Mouse (Mus musculus) right cerebral cortex, postnatal 36 days (tissue): Measurements from ENCODE around the gene Pear1.
A peak's percentile ranks its signal among the peaks of the same experiment; 100 is the strongest.
"Not testable (repeated sequence)": the region's sequence is repeated elsewhere in the genome, so short reads cannot be mapped to it uniquely, and the experiment has no call there.

Source experiments
- DNase-seq, 2 experiments: peaks; one replicate each; pipeline ENCODE4 v3.0.0; 2022; ENCODE audit warnings: low spot score in 2 of 2, mixed read lengths in 1 of 2

The Pear1 gene

GRCm38 (mm10) chr3:87824206-87824605, at the start of gene Pear1:
Pear1 (minus strand) TSS chr3:87824306.
- DNase-seq: not testable (repeated sequence)

- DNase-seq: not testable (repeated sequence)
Measured at GRCm38 (mm10) chr3:87864111-87864510, 40.0 kb upstream of the Pear1 start.

- peak; percentile 42 to 48 for DNase-seq
Measured at GRCm38 (mm10) chr3:87859813-87860212, 35.7 kb upstream of the Pear1 start.

- DNase-seq: no peak
Measured at GRCm38 (mm10) chr3:87857666-87858065, 33.6 kb upstream of the Pear1 start.

- DNase-seq: no peak
Measured at GRCm38 (mm10) chr3:87855936-87856335, 31.8 kb upstream of the Pear1 start.

- peak in 1 of 2 experiments; percentile 14 for DNase-seq
Measured at GRCm38 (mm10) chr3:87854795-87855568, 30.9 kb upstream of the Pear1 start.

- no peak for DNase-seq
Measured at GRCm38 (mm10) chr3:87849117-87849516, 25.0 kb upstream of the Pear1 start.

- DNase-seq: no peak
Measured at GRCm38 (mm10) chr3:87847680-87848079, 23.6 kb upstream of the Pear1 start.

- no peak for DNase-seq
Measured at GRCm38 (mm10) chr3:87846650-87847110, 22.6 kb upstream of the Pear1 start, which contains the start of gene Sh2d2a. Sh2d2a (plus strand) TSS chr3:87846755.

- no peak for DNase-seq
Measured at GRCm38 (mm10) chr3:87846186-87846585, 22.1 kb upstream of the Pear1 start.

GRCm38 (mm10) chr3:87844981-87845380, 20.9 kb upstream of the Pear1 start:
- no peak for DNase-seq

GRCm38 (mm10) chr3:87840858-87841257, 16.8 kb upstream of the Pear1 start:
- no peak for DNase-seq

- peak; percentile 31 to 50 for DNase-seq
Measured at GRCm38 (mm10) chr3:87838622-87839021, 14.5 kb upstream of the Pear1 start.

GRCm38 (mm10) chr3:87833482-87833881, 9.4 kb upstream of the Pear1 start:
- DNase-seq: no peak

- no peak for DNase-seq
Measured at GRCm38 (mm10) chr3:87832109-87832859, 8.2 kb upstream of the Pear1 start.

GRCm38 (mm10) chr3:87829025-87829424, 4.9 kb upstream of the Pear1 start:
- no peak for DNase-seq

- DNase-seq: no peak
Measured at GRCm38 (mm10) chr3:87828435-87828834, 4.3 kb upstream of the Pear1 start.

- no peak for DNase-seq
Measured at GRCm38 (mm10) chr3:87818226-87818625, 5.9 kb downstream of the Pear1 start.

- DNase-seq: peak; percentile 30 to 62
Measured at GRCm38 (mm10) chr3:87816646-87817093, 7.4 kb downstream of the Pear1 start.

- DNase-seq: no peak
Measured at GRCm38 (mm10) chr3:87816166-87816565, 7.9 kb downstream of the Pear1 start.

- no peak for DNase-seq
Measured at GRCm38 (mm10) chr3:87812873-87813272, 11.2 kb downstream of the Pear1 start.

GRCm38 (mm10) chr3:87812413-87812812, 11.7 kb downstream of the Pear1 start:
- no peak for DNase-seq

GRCm38 (mm10) chr3:87811297-87811696, 12.8 kb downstream of the Pear1 start:
- no peak for DNase-seq
